Mouse (Mus musculus) erythroblast, embryonic 14.5 days (primary cell): ENCODE results near the gene Ccr6.

Source experiments
- GATA1 ChIP-seq: IDR thresholded peaks from 2 replicates; pipeline ENCODE4 v1.6.1; 2012; ENCODE audit warnings: low read length, inconsistent platforms, mixed read lengths
- TAL1 ChIP-seq: IDR thresholded peaks from 3 replicates; pipeline ENCODE4 v1.6.1; 2012; ENCODE audit warnings: low read length, inconsistent platforms, mixed read lengths

- TF ChIP-seq GATA1 = no peak
- TF ChIP-seq TAL1 = no peak
These were observed 63.7 kb downstream of the Ccr6 start for GRCm38 (mm10) chr17:8299524-8299923.
